Mouse (Mus musculus): ENCODE measurements around the gene B9d1. TPM values are rescaled to one million over a fixed set of nuclear protein-coding genes. Genes with fewer than 3 reads are reported as not detected.

B9d1 gene
- total and polyA plus RNA-seq, 2 experiments from 2014 or later: 6.5 to 34.6 TPM

DNA sequence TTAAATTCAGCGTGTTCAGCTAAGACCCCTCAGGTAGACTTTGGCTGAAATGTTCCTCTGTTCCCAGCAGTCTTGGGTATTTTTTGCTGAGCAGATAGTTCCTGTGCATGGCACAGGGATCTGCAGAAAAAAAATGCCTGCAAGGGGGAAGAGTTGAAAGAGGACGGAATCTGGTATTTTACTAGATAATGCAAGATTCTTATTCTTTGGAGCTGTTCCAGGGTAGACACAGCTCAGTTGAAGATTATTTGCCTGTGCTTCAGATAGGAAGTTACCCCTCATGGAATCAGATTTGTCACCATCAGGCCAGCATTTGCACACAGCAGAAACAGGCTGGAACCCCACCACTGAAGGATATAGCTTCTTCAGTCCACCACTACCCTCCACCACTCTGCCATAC is 9.4 kb upstream of the B9d1 start:
- no peak overlapping the region for H3K27ac ChIP-seq (ENCODE audit: low read depth)
- no peaks in the 10 kb centered on the region for H3K9me3 ChIP-seq (replicated peaks; ENCODE audit: control insufficient read depth, low read length)
- peaks cover 16% of the 10 kb centered on the region for H3K36me3 ChIP-seq (replicated peaks; ENCODE audit: control insufficient read depth, insufficient read depth, low read length)
- ATAC-seq (ENCODE audit: insufficient read depth, low read depth) (no peak), DNase-seq (ENCODE audit: low spot score) (no peak)
- no peak overlapping the region for H3K4me2 ChIP-seq (ENCODE audit: low read depth, low read length)
- no peak for TF ChIP-seq CTCF (IDR thresholded peaks at IDR 0.05; ENCODE audit: low read depth)
- no peak for TF ChIP-seq EP300 (IDR thresholded peaks at IDR 0.05; ENCODE audit: low read depth)
- no peaks in the 10 kb centered on the region for H3K27me3 ChIP-seq (ENCODE audit: control insufficient read depth, insufficient read depth, low read length)
- 81% methylated on average over 2 of the region's 2 CpGs for WGBS
- H3K4me1 ChIP-seq (ENCODE audit: control insufficient read depth, insufficient read depth): peaks cover 12% of the 10 kb centered on the region; the same call in 1 of the 2 replicates
- no peak overlapping the region for H3K4me3 ChIP-seq (ENCODE audit: low read depth, low read length)
- H3K9ac ChIP-seq (replicated peaks; ENCODE audit: low read depth, low read length): no peak overlapping the region

DNA sequence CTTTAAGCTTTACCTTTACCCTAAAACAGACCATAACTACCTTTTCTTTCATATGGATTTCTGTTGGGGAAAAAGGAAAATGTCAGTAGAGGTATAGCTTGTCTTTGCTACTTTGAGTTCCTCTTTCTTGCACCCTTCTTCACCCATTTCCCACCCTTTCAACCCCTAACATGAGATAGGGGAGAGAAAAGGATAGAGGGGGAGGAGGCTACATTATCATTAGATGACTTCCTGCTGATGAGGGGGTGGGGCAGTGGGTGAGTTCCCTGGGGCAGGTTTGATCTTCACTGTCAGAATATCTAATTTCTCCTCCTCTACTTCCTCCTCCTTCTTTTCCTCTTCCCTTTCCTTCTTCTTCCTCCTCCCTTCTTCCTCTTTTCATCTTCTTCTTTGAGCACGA is 7.5 kb upstream of the B9d1 start:
- no peak overlapping the region for H3K4me3 ChIP-seq (ENCODE audit: low read depth, low read length)
- H3K9me3 ChIP-seq (replicated peaks; ENCODE audit: control insufficient read depth, low read length): no peaks in the 10 kb centered on the region
- DNase-seq (ENCODE audit: low spot score) (no peak), ATAC-seq (ENCODE audit: insufficient read depth, low read depth) (no peak)
- no peak overlapping the region for H3K27ac ChIP-seq (ENCODE audit: low read depth)
- H3K4me2 ChIP-seq (ENCODE audit: low read depth, low read length): no peak overlapping the region
- H3K9ac ChIP-seq (replicated peaks; ENCODE audit: low read depth, low read length): no peak overlapping the region
- no peaks in the 10 kb centered on the region for H3K36me3 ChIP-seq (replicated peaks; ENCODE audit: control insufficient read depth, insufficient read depth, low read length)
- TF ChIP-seq CTCF (IDR thresholded peaks at IDR 0.05; ENCODE audit: low read depth) (no peak), EP300 (IDR thresholded peaks at IDR 0.05; ENCODE audit: low read depth) (no peak)
- no peaks in the 10 kb centered on the region for H3K27me3 ChIP-seq (ENCODE audit: control insufficient read depth, insufficient read depth, low read length)
- 68% methylated on average over 1 of the region's 1 CpGs for WGBS
- H3K4me1 ChIP-seq (ENCODE audit: control insufficient read depth, insufficient read depth): peaks cover 10% of the 10 kb centered on the region; the same call in 1 of the 2 replicates

DNA sequence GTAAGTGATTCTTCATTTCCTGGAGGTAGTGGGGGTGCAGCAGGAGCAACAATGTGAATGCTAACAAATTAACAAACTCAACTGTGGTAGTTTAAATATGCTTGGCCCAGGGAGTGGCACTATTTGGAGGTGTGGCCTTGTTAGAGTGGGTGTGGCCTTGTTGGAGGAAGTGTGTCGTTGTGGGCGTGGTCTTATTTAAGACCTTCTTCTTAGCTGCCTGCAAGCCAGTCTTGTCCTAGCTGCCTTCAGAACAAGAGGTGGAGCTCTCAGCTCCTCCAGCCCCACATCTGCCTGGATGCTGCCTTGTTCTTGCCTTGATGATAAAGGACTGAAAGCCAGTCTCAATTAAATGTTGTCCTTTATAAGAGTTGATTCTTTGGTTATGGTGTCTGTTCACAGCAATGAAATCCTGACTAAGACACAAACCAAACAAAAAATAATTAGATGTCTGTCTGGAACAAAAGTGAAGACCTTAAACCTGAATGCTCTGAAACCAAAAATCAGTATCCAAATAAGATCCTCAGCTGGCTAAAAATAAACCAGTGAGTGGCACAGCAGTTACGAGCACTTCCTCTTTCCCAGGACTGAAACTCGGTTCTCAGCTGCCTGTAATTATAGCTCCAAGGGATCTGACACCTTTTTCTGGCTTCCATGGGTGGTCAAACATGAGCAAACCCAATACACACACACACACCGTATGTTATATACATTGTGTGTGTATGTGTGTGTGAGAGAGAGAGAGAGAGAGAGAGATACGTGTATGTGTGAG is 6.0 kb upstream of the B9d1 start:
- no peaks in the 10 kb centered on the region for H3K36me3 ChIP-seq (replicated peaks; ENCODE audit: control insufficient read depth, insufficient read depth, low read length)
- WGBS: 39% methylated on average over 6 of the region's 6 CpGs
- H3K4me3 ChIP-seq (ENCODE audit: low read depth, low read length): no peak overlapping the region
- DNase-seq (ENCODE audit: low spot score) (no peak), ATAC-seq (ENCODE audit: insufficient read depth, low read depth) (no peak)
- H3K27ac ChIP-seq (ENCODE audit: low read depth): peak overlapping the region; percentile 36
- H3K4me2 ChIP-seq (ENCODE audit: low read depth, low read length): no peak overlapping the region
- no peak overlapping the region for H3K9ac ChIP-seq (replicated peaks; ENCODE audit: low read depth, low read length)
- TF ChIP-seq EP300 (IDR thresholded peaks at IDR 0.05; ENCODE audit: low read depth): no peak
- TF ChIP-seq CTCF (IDR thresholded peaks at IDR 0.05; ENCODE audit: low read depth): no peak
- no peaks in the 10 kb centered on the region for H3K27me3 ChIP-seq (ENCODE audit: control insufficient read depth, insufficient read depth, low read length)
- H3K4me1 ChIP-seq (ENCODE audit: control insufficient read depth, insufficient read depth): no peaks in the 10 kb centered on the region
- H3K9me3 ChIP-seq (replicated peaks; ENCODE audit: control insufficient read depth, low read length): no peaks in the 10 kb centered on the region

DNA sequence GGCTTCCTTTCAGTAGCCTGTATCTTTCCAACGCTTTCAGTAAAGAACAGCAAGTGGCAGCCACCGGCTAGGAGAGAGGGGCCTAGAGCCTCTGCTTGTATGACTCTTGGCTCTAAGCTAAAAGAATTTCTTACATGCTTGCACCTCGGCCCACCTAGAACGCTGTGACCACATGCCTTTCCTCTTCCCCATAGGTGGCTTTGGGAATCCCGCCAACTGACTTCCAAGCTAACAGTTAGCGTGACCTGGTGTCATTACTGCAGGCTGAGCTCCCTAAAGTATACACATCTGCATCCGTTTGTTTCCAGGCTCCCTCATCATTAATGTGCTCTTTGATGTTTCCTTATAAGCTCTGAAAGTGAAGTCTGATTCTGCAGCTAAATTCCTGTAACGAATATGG is 1.0 kb upstream of the B9d1 start:
- no peak overlapping the region for H3K4me2 ChIP-seq (ENCODE audit: low read depth, low read length)
- TF ChIP-seq CTCF (IDR thresholded peaks at IDR 0.05; ENCODE audit: low read depth) (no peak), EP300 (IDR thresholded peaks at IDR 0.05; ENCODE audit: low read depth) (no peak)
- 81% methylated on average over 8 of the region's 8 CpGs for WGBS

DNA sequence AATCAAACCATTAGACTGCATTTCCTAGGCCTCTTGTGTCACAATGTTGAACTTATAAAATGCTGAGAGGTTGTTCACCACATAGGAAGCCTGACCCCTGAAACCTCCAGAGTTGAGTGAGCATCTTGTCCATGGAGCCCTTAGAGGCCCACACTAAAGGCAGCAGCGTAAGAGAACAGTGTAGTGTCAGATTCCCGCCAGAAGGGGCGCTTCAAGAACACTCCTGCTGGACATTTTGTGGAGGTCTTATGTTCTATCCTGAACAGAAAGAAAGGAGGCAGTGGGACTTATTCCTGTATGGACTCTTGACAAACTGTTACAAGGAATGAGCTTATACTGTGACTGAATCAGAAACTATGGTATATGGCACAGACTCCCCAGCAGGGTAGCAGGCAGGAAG is 10.0 kb downstream of the B9d1 start:
- 52% methylated on average over 3 of the region's 3 CpGs for WGBS
- peaks cover 36% of the 10 kb centered on the region for H3K36me3 ChIP-seq (replicated peaks; ENCODE audit: control insufficient read depth, insufficient read depth, low read length)
- peak; percentile 24; the same call in 1 of the 2 replicates for ATAC-seq (ENCODE audit: insufficient read depth, low read depth)

More for the DNA sequence above, 1.0 kb upstream of the B9d1 start:
- H3K9me3 ChIP-seq (replicated peaks; ENCODE audit: control insufficient read depth, low read length): no peaks in the 10 kb centered on the region
- DNase-seq (ENCODE audit: low spot score) (no peak), ATAC-seq (ENCODE audit: insufficient read depth, low read depth) (no peak)
- H3K4me1 ChIP-seq (ENCODE audit: control insufficient read depth, insufficient read depth): no peaks in the 10 kb centered on the region
- no peaks in the 10 kb centered on the region for H3K27me3 ChIP-seq (ENCODE audit: control insufficient read depth, insufficient read depth, low read length)
- no peak overlapping the region for H3K27ac ChIP-seq (ENCODE audit: low read depth)
- no peak overlapping the region for H3K9ac ChIP-seq (replicated peaks; ENCODE audit: low read depth, low read length)
- H3K36me3 ChIP-seq (replicated peaks; ENCODE audit: control insufficient read depth, insufficient read depth, low read length): no peaks in the 10 kb centered on the region
- no peak overlapping the region for H3K4me3 ChIP-seq (ENCODE audit: low read depth, low read length)

More for the DNA sequence above, 10.0 kb downstream of the B9d1 start:
- TF ChIP-seq EP300 (IDR thresholded peaks at IDR 0.05; ENCODE audit: low read depth) (no peak), CTCF (IDR thresholded peaks at IDR 0.05; ENCODE audit: low read depth) (peak; percentile 51; the same call in 1 of the 2 replicates)
- Histone ChIP-seq H3K9me3 (replicated peaks; ENCODE audit: control insufficient read depth, low read length) (no peaks in the 10 kb centered on the region), H3K27ac (ENCODE audit: low read depth) (no peak overlapping the region), H3K4me2 (ENCODE audit: low read depth, low read length) (no peak overlapping the region), H3K9ac (replicated peaks; ENCODE audit: low read depth, low read length) (no peak overlapping the region), H3K4me3 (ENCODE audit: low read depth, low read length) (no peak overlapping the region), H3K27me3 (ENCODE audit: control insufficient read depth, insufficient read depth, low read length) (no peaks in the 10 kb centered on the region), H3K4me1 (ENCODE audit: control insufficient read depth, insufficient read depth) (peaks cover 11% of the 10 kb centered on the region)
- DNase-seq (ENCODE audit: low spot score): peak; percentile 40
